Mouse (Mus musculus) heart, postnatal 0 days (tissue): ENCODE results near the gene Rpp25l. TPM values are rescaled to one million over a fixed set of nuclear protein-coding genes. Genes with fewer than 3 reads are reported as not detected.
"Not testable (repeated sequence)": the region's sequence is repeated elsewhere in the genome, so short reads cannot be mapped to it uniquely, and the experiment has no call there.

Experiments used
- ATAC-seq: fragments of 200-750 bp; cut with Nextera tagmentation; 2 replicates; pipeline ENCODE4 v1.8.0; 2017; ENCODE audit warnings: low read depth, moderate number of reproducible peaks, moderate library complexity; ENCODE audit not compliant: insufficient read depth
- DNase-seq: peaks from one replicate; pipeline ENCODE4 v3.0.0-alpha.2; 2016; ENCODE audit warnings: low spot score
- H3K27ac ChIP-seq: fragments of 300-500 bp; sonication (generic); 2 replicates; pipeline ENCODE4 v1.5.1; 2014; ENCODE audit warnings: low read depth, mild to moderate bottlenecking
- H3K27me3 ChIP-seq: fragments of 300-500 bp; sonication (generic); 2 replicates; pipeline ENCODE4 v1.6.1; 2014; ENCODE audit warnings: low read length, mixed read lengths; ENCODE audit not compliant: control insufficient read depth, insufficient read depth
- H3K36me3 ChIP-seq: fragments of 300-500 bp; sonication (generic); replicated peaks from 2 replicates; pipeline ENCODE4 v1.6.1; 2014; ENCODE audit warnings: low read length, mixed read lengths; ENCODE audit not compliant: control insufficient read depth, insufficient read depth
- H3K4me1 ChIP-seq: fragments of 300-500 bp; sonication (generic); 2 replicates; pipeline ENCODE4 v1.6.1; 2014; ENCODE audit warnings: antibody characterized with exemption; ENCODE audit not compliant: control insufficient read depth, insufficient read depth
- H3K4me2 ChIP-seq: fragments of 300-500 bp; sonication (generic); 2 replicates; pipeline ENCODE4 v1.6.1; 2014; ENCODE audit warnings: low read depth, mild to moderate bottlenecking, low read length, moderate library complexity
- H3K4me3 ChIP-seq: fragments of 300-500 bp; sonication (generic); 2 replicates; pipeline ENCODE4 v1.5.1; 2014; ENCODE audit warnings: low read depth, low read length
- H3K9ac ChIP-seq: fragments of 300-500 bp; sonication (generic); replicated peaks from 2 replicates; pipeline ENCODE4 v1.6.1; 2014; ENCODE audit warnings: low read depth, low read length, mixed read lengths
- H3K9me3 ChIP-seq: fragments of 300-500 bp; sonication (generic); replicated peaks from 2 replicates; pipeline ENCODE4 v1.6.1; 2016; ENCODE audit warnings: low read length; ENCODE audit not compliant: control insufficient read depth
- CTCF ChIP-seq: IDR thresholded peaks from 2 replicates; pipeline ENCODE4 v1.5.1; 2016; ENCODE audit warnings: antibody characterized with exemption, control low read depth, low read depth
- EP300 ChIP-seq: IDR thresholded peaks from 2 replicates; pipeline ENCODE4 v1.6.1; 2016; ENCODE audit warnings: antibody characterized with exemption, low read depth
- WGBS: fragments of 180-500 bp; shearing (Covaris S2); extraction: QIAGEN DNeasy Blood & Tissue Kit; methylation state at CpG from one replicate; pipeline ENCODE4 v1.1.7; 2014; 5-methylcytosine and 5-hydroxymethylcytosine counted together
- polyA plus RNA-seq: library from polyadenylated mRNA; unstranded; fragments of >200 nt; fragmentation: Nextera tagmentation; extraction: Ambion mirVana; gene quantifications from 2 replicates; pipeline ENCODE4 v1.2.1, GENCODE M21; 2015
- total RNA-seq: library from RNA; depleted of rRNA; stranded (reverse); fragments of >200 nt; gene quantifications from 2 replicates; pipeline ENCODE4 v1.2.3, GENCODE M21; 2014; ENCODE audit warnings: low replicate concordance

Rpp25l gene
- total and polyA plus RNA-seq, 2 experiments from 2014 or later = 38.9 to 49.8 TPM

- not testable (repeated sequence) for H3K4me3 ChIP-seq, H3K27ac ChIP-seq, H3K9me3 ChIP-seq
Observed at GRCm38 (mm10) chr4:41684131-41684930, 29.0 kb downstream of the Rpp25l start.

GRCm38 (mm10) chr4:41683303-41683702 lies 30.0 kb downstream of the Rpp25l start:
- Histone ChIP-seq H3K4me3 (0 out of 2 replicates have a peak overlapping the region, but pooled peaks have one; percentile 22), H3K27me3 (peaks cover 14% of the 10 kb centered on the region)
- not testable (repeated sequence) for H3K4me1 ChIP-seq, H3K9me3 ChIP-seq, ATAC-seq, H3K27ac ChIP-seq, DNase-seq, H3K36me3 ChIP-seq, H3K9ac ChIP-seq, H3K4me2 ChIP-seq
- WGBS = 0% methylated on average over 4 of the region's 27 CpGs

More at GRCm38 (mm10) chr4:41684131-41684930, 29.0 kb downstream of the Rpp25l start:
- not testable (repeated sequence) for DNase-seq, H3K36me3 ChIP-seq, ATAC-seq, H3K4me1 ChIP-seq, H3K4me2 ChIP-seq, H3K9ac ChIP-seq
- H3K27me3 ChIP-seq = peaks cover 14% of the 10 kb centered on the region
- 7% methylated on average over 19 of the region's 27 CpGs for WGBS

GRCm38 (mm10) chr4:41682789-41683188 lies 30.5 kb downstream of the Rpp25l start:
- no peak overlapping the region for H3K4me2 ChIP-seq
- H3K4me1 ChIP-seq = peaks cover 8% of the 10 kb centered on the region; the same call in 1 of the 2 replicates
- DNase-seq = peak; percentile 2
- no peak overlapping the region for H3K4me3 ChIP-seq
- H3K9me3 ChIP-seq = no peaks in the 10 kb centered on the region
- no peak overlapping the region for H3K9ac ChIP-seq
- H3K36me3 ChIP-seq = no peaks in the 10 kb centered on the region
- TF ChIP-seq EP300 (no peak), CTCF (no peak)
- peaks cover 14% of the 10 kb centered on the region for H3K27me3 ChIP-seq
- no peak overlapping the region for H3K27ac ChIP-seq
- no peak for ATAC-seq
- 46% methylated on average over 6 of the region's 6 CpGs for WGBS

GRCm38 (mm10) chr4:41681947-41682346 lies 31.4 kb downstream of the Rpp25l start:
- no peak for TF ChIP-seq CTCF
- no peak for TF ChIP-seq EP300
- Histone ChIP-seq H3K9me3 (no peaks in the 10 kb centered on the region), H3K27ac (no peak overlapping the region), H3K9ac (no peak overlapping the region), H3K4me1 (peaks cover 10% of the 10 kb centered on the region), H3K4me3 (no peak overlapping the region), H3K4me2 (no peak overlapping the region), H3K36me3 (no peaks in the 10 kb centered on the region), H3K27me3 (peaks cover 16% of the 10 kb centered on the region)
- DNase-seq (peak; percentile 3), ATAC-seq (no peak)
- 63% methylated on average over 10 of the region's 10 CpGs for WGBS

GRCm38 (mm10) chr4:41681176-41681575 lies 32.2 kb downstream of the Rpp25l start:
- ATAC-seq = no peak

GRCm38 (mm10) chr4:41679291-41679690 lies 34.0 kb downstream of the Rpp25l start:
- TF ChIP-seq EP300 (no peak), CTCF (no peak)
- no peak; the same call in 1 of the 2 replicates for ATAC-seq
- H3K9ac ChIP-seq = no peak overlapping the region; the same call in 1 of the 2 replicates

More at GRCm38 (mm10) chr4:41681176-41681575, 32.2 kb downstream of the Rpp25l start:
- Histone ChIP-seq H3K36me3 (no peaks in the 10 kb centered on the region), H3K27me3 (peaks cover 24% of the 10 kb centered on the region), H3K4me2 (no peak overlapping the region), H3K27ac (no peak overlapping the region), H3K9me3 (no peaks in the 10 kb centered on the region), H3K9ac (no peak overlapping the region), H3K4me1 (peaks cover 12% of the 10 kb centered on the region), H3K4me3 (no peak overlapping the region)
- TF ChIP-seq EP300 (no peak), CTCF (no peak)
- WGBS = 71% methylated on average over 4 of the region's 4 CpGs
- no peak for DNase-seq

More at GRCm38 (mm10) chr4:41679291-41679690, 34.0 kb downstream of the Rpp25l start:
- H3K36me3 ChIP-seq = no peaks in the 10 kb centered on the region
- no peak for DNase-seq
- WGBS = no CpG with 5 or more reads among the region's 2 CpGs
- H3K4me3 ChIP-seq = no peak overlapping the region
- H3K4me2 ChIP-seq = no peak overlapping the region
- no peak overlapping the region for H3K27ac ChIP-seq
- H3K9me3 ChIP-seq = no peaks in the 10 kb centered on the region
- H3K27me3 ChIP-seq = peaks cover 30% of the 10 kb centered on the region
- H3K4me1 ChIP-seq = peaks cover 12% of the 10 kb centered on the region
